Mouse (Mus musculus) neural tube, embryonic 12.5 days (tissue): ENCODE measurements at regions not wholly inside any gene's neighbourhood (a gene's known extent, or its start where the extent isn't known, plus 50 kb on each side); places are given as distances from the start of the nearest gene placed in this dataset. TPM values are rescaled to one million over a fixed set of nuclear protein-coding genes. Genes with fewer than 3 reads are reported as not detected.

Experiments used
- ATAC-seq: fragments of 200-750 bp; cut with Nextera tagmentation; 2 replicates; pipeline ENCODE4 v1.8.0; 2017; ENCODE audit warnings: low read depth, mild to moderate bottlenecking, moderate TSS enrichment, moderate library complexity; ENCODE audit not compliant: low FRiP score
- H3K27ac ChIP-seq: fragments of 300-500 bp; sonication (generic); 2 replicates; pipeline ENCODE4 v1.5.1; 2016
- H3K27me3 ChIP-seq: fragments of 300-500 bp; sonication (generic); replicated peaks from 2 replicates; pipeline ENCODE4 v1.6.1; 2016; ENCODE audit warnings: mild to moderate bottlenecking
- H3K36me3 ChIP-seq: fragments of 300-500 bp; sonication (generic); 2 replicates; pipeline ENCODE4 v1.6.1; 2016; ENCODE audit warnings: mild to moderate bottlenecking
- H3K4me1 ChIP-seq: fragments of 300-500 bp; sonication (generic); 2 replicates; pipeline ENCODE4 v1.6.1; 2016
- H3K4me2 ChIP-seq: fragments of 300-500 bp; sonication (generic); replicated peaks from 2 replicates; pipeline ENCODE4 v1.6.1; 2016; ENCODE audit warnings: mild to moderate bottlenecking
- H3K4me3 ChIP-seq: fragments of 300-500 bp; sonication (generic); 2 replicates; pipeline ENCODE4 v1.5.1; 2016
- H3K9ac ChIP-seq: fragments of 300-500 bp; sonication (generic); 2 replicates; pipeline ENCODE4 v1.6.1; 2016; ENCODE audit warnings: mild to moderate bottlenecking
- H3K9me3 ChIP-seq: fragments of 300-500 bp; sonication (generic); 2 replicates; pipeline ENCODE4 v1.6.1; 2016; ENCODE audit warnings: mild to moderate bottlenecking
- WGBS: fragments of 180-500 bp; shearing (Covaris S2); methylation state at CpG from one replicate; pipeline ENCODE4 v1.1.7; 2016; 5-methylcytosine and 5-hydroxymethylcytosine counted together
- microRNA-seq: library from miRNA; unstranded; fragments of <30 nt; microRNA quantifications from one replicate; pipeline ENCODE4, GENCODE M21; 2017

- H3K27me3 ChIP-seq = no peaks in the 10 kb centered on the region
- ATAC-seq = no peak
- H3K27ac ChIP-seq = no peak overlapping the region
- no peak overlapping the region for H3K9ac ChIP-seq
- no peak overlapping the region for H3K4me3 ChIP-seq
- H3K4me2 ChIP-seq = no peak overlapping the region
- no peaks in the 10 kb centered on the region; the same call in 1 of the 2 replicates for H3K4me1 ChIP-seq
- no peaks in the 10 kb centered on the region for H3K9me3 ChIP-seq
- 79% methylated on average over 3 of the region's 3 CpGs for WGBS
- no peaks in the 10 kb centered on the region for H3K36me3 ChIP-seq
Observed at GRCm38 (mm10) chr14:100359881-100360280, 75.4 kb upstream of the Klf12 start.

DNA sequence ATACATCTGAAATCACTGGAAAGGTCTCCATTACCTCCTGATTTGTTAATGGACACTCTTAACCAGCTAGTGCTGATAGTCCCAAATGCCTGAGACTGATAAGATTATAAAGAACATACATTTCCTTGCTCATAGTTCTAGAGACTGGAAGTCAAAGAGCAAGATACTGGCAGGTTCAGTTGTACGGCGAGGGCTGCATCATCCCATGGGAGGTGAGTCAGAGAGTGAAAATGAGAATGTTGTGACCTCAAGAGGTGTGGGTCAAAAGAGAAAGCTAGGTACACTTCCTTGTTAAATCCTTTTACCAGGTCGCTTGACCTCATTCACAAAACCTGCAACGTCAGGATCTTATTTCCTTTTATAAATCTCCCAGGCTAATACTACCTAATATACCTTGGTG lies 72.7 kb upstream of the Klf12 start:
- Histone ChIP-seq H3K27ac (no peak overlapping the region), H3K9ac (no peak overlapping the region), H3K4me3 (no peak overlapping the region), H3K36me3 (no peaks in the 10 kb centered on the region), H3K27me3 (no peaks in the 10 kb centered on the region), H3K4me2 (no peak overlapping the region), H3K4me1 (peaks cover 9% of the 10 kb centered on the region), H3K9me3 (no peaks in the 10 kb centered on the region)
- 81% methylated on average over 4 of the region's 4 CpGs for WGBS
- no peak for ATAC-seq

GRCm38 (mm10) chr14:100353508-100353907 lies 69.0 kb upstream of the Klf12 start:
- no peaks in the 10 kb centered on the region for H3K27me3 ChIP-seq
- no peak overlapping the region for H3K4me3 ChIP-seq
- peak; percentile 41 for ATAC-seq
- no peaks in the 10 kb centered on the region for H3K36me3 ChIP-seq
- peaks cover 9% of the 10 kb centered on the region; the same call in 1 of the 2 replicates for H3K4me1 ChIP-seq
- WGBS = 58% methylated on average over 4 of the region's 4 CpGs
- no peak overlapping the region for H3K9ac ChIP-seq
- H3K9me3 ChIP-seq = no peaks in the 10 kb centered on the region
- H3K4me2 ChIP-seq = no peak overlapping the region
- no peak overlapping the region for H3K27ac ChIP-seq

DNA sequence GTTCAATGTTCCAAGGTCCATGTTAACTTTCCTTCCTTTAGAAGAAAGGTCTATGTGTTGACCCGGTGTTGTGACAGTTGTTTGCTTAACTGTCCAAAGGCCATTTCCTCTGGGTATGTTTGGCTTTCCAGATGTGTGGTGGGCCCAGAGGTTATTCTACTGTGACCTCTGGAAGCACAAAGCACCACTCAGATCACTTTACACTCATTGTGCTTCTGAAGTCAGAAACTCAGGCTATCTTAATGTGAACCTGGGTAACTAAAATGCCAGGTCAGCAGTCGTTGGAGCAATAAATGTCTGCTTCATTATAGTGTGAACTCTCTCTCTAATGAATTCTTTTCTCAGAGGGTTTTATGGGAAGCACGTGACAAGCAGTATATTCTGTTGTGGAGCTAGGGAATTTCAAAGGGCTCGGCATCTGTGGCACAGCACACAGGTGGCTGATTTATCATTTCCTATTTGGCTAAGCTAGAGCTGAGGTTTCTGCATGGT lies 68.5 kb upstream of the Klf12 start:
- Histone ChIP-seq H3K4me1 (peaks cover 9% of the 10 kb centered on the region; the same call in 1 of the 2 replicates), H3K36me3 (no peaks in the 10 kb centered on the region), H3K27ac (no peak overlapping the region), H3K4me2 (no peak overlapping the region), H3K27me3 (no peaks in the 10 kb centered on the region), H3K9ac (no peak overlapping the region), H3K4me3 (no peak overlapping the region), H3K9me3 (no peaks in the 10 kb centered on the region)
- peak; percentile 87 for ATAC-seq
- 6% methylated on average over 4 of the region's 4 CpGs for WGBS

DNA sequence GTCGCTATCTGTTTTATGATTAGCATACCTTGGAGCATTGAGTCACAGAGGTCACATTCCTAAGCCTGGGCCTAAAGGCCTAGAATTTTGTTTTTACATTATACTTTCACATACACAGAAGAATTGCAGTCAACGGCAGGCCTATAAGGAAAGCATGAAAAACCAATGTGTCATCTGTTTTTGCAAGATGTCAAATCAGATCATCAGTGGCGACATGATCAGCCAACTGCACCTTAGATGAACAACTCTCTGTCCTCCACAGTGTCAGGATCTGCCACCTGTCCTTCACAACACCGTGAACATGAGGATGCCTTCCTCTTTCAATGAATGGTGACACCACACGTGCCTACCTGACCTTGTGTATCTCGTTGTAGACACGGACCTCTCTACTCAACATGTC lies 66.5 kb upstream of the Klf12 start:
- Histone ChIP-seq H3K4me1 (peaks cover 9% of the 10 kb centered on the region; the same call in 1 of the 2 replicates), H3K36me3 (no peaks in the 10 kb centered on the region), H3K27ac (no peak overlapping the region), H3K4me3 (no peak overlapping the region), H3K9ac (no peak overlapping the region), H3K4me2 (no peak overlapping the region), H3K27me3 (no peaks in the 10 kb centered on the region), H3K9me3 (no peaks in the 10 kb centered on the region)
- WGBS = 94% methylated on average over 7 of the region's 7 CpGs
- ATAC-seq = no peak

DNA sequence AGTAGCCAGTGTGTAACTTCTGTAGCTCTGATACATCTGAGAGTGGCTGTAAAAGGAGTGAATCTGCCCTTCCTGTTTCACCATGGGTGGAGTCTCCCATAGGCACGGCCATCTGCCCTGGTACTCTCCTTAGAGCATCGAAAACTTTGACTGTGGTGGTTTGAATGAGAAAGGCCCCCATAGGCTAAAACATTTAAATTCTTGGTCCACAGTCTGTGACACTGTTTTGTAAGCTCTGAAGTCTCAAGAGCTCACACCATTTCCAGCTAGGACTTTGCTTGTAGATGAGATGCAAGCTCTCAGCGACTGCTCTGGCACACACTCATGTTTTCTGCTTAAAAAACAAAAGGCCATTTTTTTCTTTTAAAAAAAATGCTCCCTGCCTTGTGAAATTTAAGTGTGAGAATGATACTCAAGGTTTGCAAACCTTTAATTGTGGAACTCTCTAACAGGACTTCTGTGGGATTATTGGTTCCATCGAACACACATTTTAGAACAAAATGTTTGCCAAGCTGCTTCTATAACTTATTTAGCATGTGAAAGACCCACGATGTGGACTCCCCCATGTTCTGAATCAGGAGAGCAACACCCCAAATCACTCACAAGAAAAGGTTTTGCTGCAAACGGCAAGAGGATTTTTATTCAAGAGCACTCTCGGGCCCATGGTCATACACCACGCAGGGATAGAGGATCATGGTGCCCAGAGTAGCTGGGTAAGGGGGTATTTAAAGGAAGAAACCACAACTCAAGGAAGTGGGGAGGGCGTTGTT lies 65.7 kb upstream of the Klf12 start:
- Histone ChIP-seq H3K4me1 (peaks cover 9% of the 10 kb centered on the region; the same call in 1 of the 2 replicates), H3K4me3 (no peak overlapping the region), H3K4me2 (no peak overlapping the region), H3K27me3 (no peaks in the 10 kb centered on the region), H3K9ac (no peak overlapping the region), H3K36me3 (no peaks in the 10 kb centered on the region), H3K27ac (no peak overlapping the region), H3K9me3 (no peaks in the 10 kb centered on the region)
- 91% methylated on average over 9 of the region's 9 CpGs for WGBS
- ATAC-seq = no peak

DNA sequence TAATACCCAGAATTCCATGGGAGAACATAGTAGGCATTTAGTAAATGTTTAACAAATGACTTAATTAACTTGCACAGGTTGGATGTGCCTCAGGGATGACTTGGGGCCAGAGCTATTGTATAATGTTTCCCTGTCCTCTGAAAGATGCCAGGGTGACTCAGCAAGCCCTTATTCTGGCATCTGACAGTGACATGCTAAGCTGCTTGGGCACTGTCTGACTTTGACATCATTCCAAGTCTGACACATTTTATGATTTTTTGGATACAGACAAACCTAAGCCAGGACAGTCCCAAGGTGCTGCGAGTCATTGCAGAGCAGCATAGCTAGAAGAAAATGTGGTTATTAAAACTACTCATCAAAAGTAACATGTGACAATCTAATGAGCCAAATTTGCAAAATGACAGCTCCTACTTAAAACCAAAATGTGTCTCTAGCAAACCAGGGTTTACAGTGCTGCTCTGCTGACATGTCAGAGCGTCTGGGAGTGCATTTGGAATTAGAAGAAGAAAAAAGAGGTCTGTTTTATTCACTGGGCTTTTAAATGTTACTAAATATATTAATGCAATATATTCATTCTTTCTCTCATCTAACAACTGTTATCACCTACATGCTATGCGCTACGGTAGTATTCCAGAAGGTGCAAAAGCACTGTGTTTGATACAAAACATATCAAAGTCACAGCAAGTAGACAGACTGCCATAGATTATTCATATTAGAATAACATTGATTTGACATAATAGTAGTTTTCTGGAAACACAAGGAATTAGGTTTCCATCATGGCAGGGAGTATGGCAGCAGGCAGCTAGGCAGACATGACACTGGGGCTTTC lies 64.1 kb upstream of the Klf12 start:
- WGBS = 95% methylated on average over 4 of the region's 4 CpGs

DNA sequence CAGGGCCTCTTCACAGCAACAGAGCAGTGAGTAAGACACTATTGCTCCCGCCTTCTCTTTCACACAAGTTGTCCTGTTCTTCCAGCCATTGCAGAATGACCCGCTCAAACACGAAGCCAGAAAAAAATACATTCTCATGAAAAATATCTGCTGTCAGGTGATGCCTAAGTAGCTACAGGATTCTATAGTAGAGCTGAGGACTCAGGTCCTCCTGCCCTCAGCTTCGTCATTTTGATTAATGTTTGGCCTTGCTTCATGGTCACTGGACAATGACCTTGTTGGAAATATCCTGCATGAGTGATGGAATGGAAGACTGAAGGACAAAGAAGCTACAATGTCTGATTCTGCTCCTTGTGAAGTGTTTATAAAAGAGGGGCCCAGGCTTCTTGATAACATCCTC lies 52.4 kb upstream of the Klf12 start:
- ATAC-seq = no peak
- WGBS = 88% methylated on average over 4 of the region's 4 CpGs
- Histone ChIP-seq H3K9me3 (no peaks in the 10 kb centered on the region), H3K27me3 (no peaks in the 10 kb centered on the region), H3K9ac (no peak overlapping the region), H3K27ac (no peak overlapping the region), H3K4me3 (no peak overlapping the region), H3K36me3 (no peaks in the 10 kb centered on the region), H3K4me2 (no peak overlapping the region), H3K4me1 (no peaks in the 10 kb centered on the region)

More for the DNA sequence above, 64.1 kb upstream of the Klf12 start:
- peaks cover 8% of the 10 kb centered on the region; the same call in 1 of the 2 replicates for H3K4me1 ChIP-seq
- H3K27ac ChIP-seq = no peak overlapping the region
- no peak for ATAC-seq
- H3K9me3 ChIP-seq = no peaks in the 10 kb centered on the region
- H3K36me3 ChIP-seq = no peaks in the 10 kb centered on the region
- H3K4me2 ChIP-seq = no peak overlapping the region
- no peak overlapping the region for H3K9ac ChIP-seq
- no peaks in the 10 kb centered on the region for H3K27me3 ChIP-seq
- no peak overlapping the region for H3K4me3 ChIP-seq

Small RNA genes lying in the stretch of these regions (microRNA-seq; reads per million reads assigned to microRNA genes)
- not detected for gene Gm22401
